Mouse (Mus musculus) ES-Bruce4 (cell line): ENCODE measurements around the gene Cs.

Experiments used
- CTCF ChIP-seq: IDR thresholded peaks from one replicate; pipeline ENCODE4 v1.8.1; 2011; ENCODE audit warnings: low read depth, low read length
- EP300 ChIP-seq: IDR thresholded peaks from 2 replicates; pipeline ENCODE4 v1.6.1; 2011; ENCODE audit warnings: low read depth, low read length; ENCODE audit not compliant: insufficient read depth

DNA sequence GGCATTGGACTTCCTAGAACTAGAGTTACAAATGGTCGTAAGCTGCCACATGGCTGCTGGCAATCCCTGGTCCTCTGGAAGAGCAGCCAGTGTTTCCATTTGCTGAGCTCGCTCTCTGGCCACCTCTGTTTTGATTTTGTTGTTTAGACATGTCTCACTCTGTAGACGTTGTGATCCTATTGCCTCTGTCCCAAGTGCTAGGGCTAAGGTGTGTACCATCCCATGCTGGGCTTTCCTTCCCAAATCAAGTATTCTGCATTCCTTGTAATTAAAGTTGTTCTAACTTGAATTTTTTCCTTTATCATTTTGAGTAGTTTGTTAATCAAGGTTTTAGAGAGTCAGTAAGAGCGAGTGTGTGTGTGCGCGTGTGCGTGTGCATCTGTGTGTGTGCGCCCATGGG is 10.0 kb downstream of the Cs start:
- no peak for TF ChIP-seq EP300
- TF ChIP-seq CTCF = no peak
